Mouse (Mus musculus) heart, adult 18-20 months (tissue): ENCODE measurements around the gene Olfr1395. TPM values are rescaled to one million over a fixed set of nuclear protein-coding genes. Genes with fewer than 3 reads are reported as not detected.
"Not testable (repeated sequence)": the region's sequence is repeated elsewhere in the genome, so short reads cannot be mapped to it uniquely, and the experiment has no call there.

Experiments
- DNase-seq, 2 experiments: peaks; one replicate each; pipeline ENCODE4 v3.0.0; 2021 to 2022; ENCODE audit warnings: mixed read lengths in 1 of 2
- total RNA-seq, 2 experiments: library from RNA; stranded (reverse); gene quantifications; 2 replicates each; pipeline ENCODE4 v1.2.3; 2021

Gene Olfr1395
- total RNA-seq, 2 experiments from 2014 or later = not detected

- DNase-seq = no peak
Observed at GRCm38 (mm10) chr11:49175345-49175744, 33.3 kb downstream of the Olfr1395 start.

GRCm38 (mm10) chr11:49176047-49176779 lies 34.1 kb downstream of the Olfr1395 start:
- not testable (repeated sequence) for DNase-seq

GRCm38 (mm10) chr11:49183172-49183571 lies 41.1 kb downstream of the Olfr1395 start:
- DNase-seq = peak in 1 of 2 experiments; percentile 19

GRCm38 (mm10) chr11:49186452-49186851 lies 44.4 kb downstream of the Olfr1395 start:
- DNase-seq = no peak

- peak in 1 of 2 experiments; percentile 24 for DNase-seq
Observed at GRCm38 (mm10) chr11:49186955-49187488, 44.9 kb downstream of the Olfr1395 start, which contains the start of gene Btnl9. Btnl9 (minus strand) TSS chr11:49187159.

GRCm38 (mm10) chr11:49187701-49188100 lies 45.6 kb downstream of the Olfr1395 start:
- no peak for DNase-seq

- DNase-seq = peak; percentile 60 to 89
Observed at GRCm38 (mm10) chr11:49189737-49190136, 47.7 kb downstream of the Olfr1395 start.

GRCm38 (mm10) chr11:49191083-49191482 lies 49.0 kb downstream of the Olfr1395 start:
- no peak for DNase-seq

- not testable (repeated sequence) for DNase-seq
Observed at GRCm38 (mm10) chr11:49194771-49195170, 52.7 kb downstream of the Olfr1395 start.

GRCm38 (mm10) chr11:49195819-49196322 lies 53.8 kb downstream of the Olfr1395 start:
- DNase-seq = peak in 1 of 2 experiments; percentile 24

Other genes with a start within 250 kb of the Olfr1395 start
- 1 to 10 TPM; 2.5 to 3.5 TPM for gene Gm5431, start 240.1 kb upstream of the Olfr1395 start, total RNA-seq
- 1 to 10 TPM; 2.6 to 5.6 TPM for gene Psme2b, start 196.1 kb upstream of the Olfr1395 start, total RNA-seq
- under 1 TPM in 1 of 2 experiments, not detected in 1; 0.17 TPM for gene Olfr56, start 163.4 kb upstream of the Olfr1395 start, total RNA-seq
- gene 9930111J21Rik1, start 162.9 kb upstream of the Olfr1395 start, total RNA-seq = 1 to 10 TPM; 4.2 to 4.8 TPM
- 1 to 10 TPM; 2.5 to 6.5 TPM for gene Gm12185, start 150.0 kb upstream of the Olfr1395 start, total RNA-seq
- 10 to 100 TPM in 1 of 2 experiments, 1 to 10 TPM in 1; 4.8 to 28.1 TPM for gene Tgtp1, start 148.1 kb upstream of the Olfr1395 start, total RNA-seq
- 1 to 10 TPM; 6.2 to 7.6 TPM for gene 9930111J21Rik2, start 91.0 kb upstream of the Olfr1395 start, total RNA-seq
- 10 to 100 TPM in 1 of 2 experiments, 1 to 10 TPM in 1; 2.1 to 25.0 TPM for gene Tgtp2, start 78.1 kb upstream of the Olfr1395 start, total RNA-seq
- gene Ifi47, start 65.7 kb upstream of the Olfr1395 start, total RNA-seq = 1 to 10 TPM; 3.4 to 5.6 TPM
- gene Olfr1396, start 27.4 kb upstream of the Olfr1395 start, total RNA-seq = under 1 TPM; 0.59 to 0.65 TPM
- gene Olfr1394, start 12.1 kb downstream of the Olfr1395 start, total RNA-seq = not detected
- 10 to 100 TPM; 22.3 to 25.3 TPM for gene Btnl9, start 44.9 kb downstream of the Olfr1395 start, total RNA-seq
- 10 to 100 TPM; 27.6 to 32.6 TPM for gene Zfp62, start 61.0 kb downstream of the Olfr1395 start, total RNA-seq
- 10 to 100 TPM; 67.1 TPM for gene Mgat1, start 101.9 kb downstream of the Olfr1395 start, total RNA-seq
- under 1 TPM; 0.41 to 0.69 TPM for gene Olfr1393, start 136.0 kb downstream of the Olfr1395 start, total RNA-seq
- not detected for gene Olfr1392, start 143.0 kb downstream of the Olfr1395 start, total RNA-seq
- not detected for gene Olfr10, start 162.5 kb downstream of the Olfr1395 start, total RNA-seq
- not detected for gene Olfr1391, start 180.5 kb downstream of the Olfr1395 start, total RNA-seq
- gene Olfr1390, start 192.9 kb downstream of the Olfr1395 start, total RNA-seq = not detected